Mouse (Mus musculus) kidney, postnatal 14 days (tissue): ENCODE data around the gene Efnb1.
"Not testable (repeated sequence)": the region's sequence is repeated elsewhere in the genome, so short reads cannot be mapped to it uniquely, and the experiment has no call there.

Experiments used
- DNase-seq: peaks from one replicate; pipeline ENCODE4 v3.0.0; 2022; ENCODE audit warnings: mixed read lengths

Efnb1 gene

GRCm38 (mm10) chrX:99135523-99136258 lies at the start of gene Efnb1:
Efnb1 (plus strand) TSS chrX:99136130.
- peak; percentile 94 for DNase-seq

DNA sequence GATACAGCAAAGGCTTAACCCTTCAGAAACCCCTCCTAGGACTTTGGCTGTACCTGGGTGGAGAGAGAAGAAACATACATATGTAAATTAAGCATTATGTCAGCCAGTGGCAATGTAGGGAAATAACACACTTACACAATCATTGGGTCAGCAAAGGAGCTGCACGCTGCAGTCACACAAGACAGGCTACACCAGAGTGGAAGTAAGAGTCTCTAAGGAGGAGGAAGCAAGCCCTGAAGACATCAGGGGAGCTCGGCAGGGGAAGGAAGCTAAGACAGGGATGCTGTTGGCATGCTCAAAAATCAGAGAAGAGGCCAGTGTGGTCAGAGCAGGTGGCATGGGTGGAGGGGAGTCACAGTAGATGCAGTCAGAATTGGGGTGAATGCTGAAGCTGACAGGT lies 43.2 kb upstream of the Efnb1 start:
- DNase-seq: no peak

DNA sequence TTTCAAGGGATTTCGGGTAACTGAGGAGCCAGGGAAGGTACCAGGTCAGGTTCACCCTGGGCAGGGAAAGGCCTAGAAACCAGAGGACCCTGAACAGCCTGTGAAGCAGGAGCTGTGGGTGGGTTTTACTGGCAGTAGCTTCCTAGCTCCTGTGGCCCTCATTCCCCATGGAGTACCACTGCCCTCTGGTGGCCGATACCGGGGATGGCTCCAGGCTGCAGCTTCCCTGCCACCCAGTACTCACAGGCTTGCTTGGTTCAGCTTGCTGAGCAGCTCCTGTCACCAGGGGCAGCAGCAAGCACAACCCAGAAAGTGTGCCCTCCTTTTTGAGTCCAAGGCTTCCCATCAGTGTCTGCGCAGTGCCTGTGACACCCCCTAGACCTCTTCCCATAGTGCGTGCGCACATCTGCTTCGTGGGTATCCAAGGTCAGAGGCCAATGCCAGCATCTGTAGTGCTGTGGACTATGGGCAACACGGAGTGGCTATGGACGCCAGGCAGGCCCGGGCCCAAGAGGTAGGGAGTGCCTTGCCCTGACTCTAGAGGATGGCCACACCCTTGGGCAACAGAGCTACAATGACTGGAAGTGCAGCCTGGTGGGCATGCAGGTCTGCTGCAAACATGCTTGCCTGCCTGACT lies 24.7 kb upstream of the Efnb1 start:
- DNase-seq: not testable (repeated sequence)

DNA sequence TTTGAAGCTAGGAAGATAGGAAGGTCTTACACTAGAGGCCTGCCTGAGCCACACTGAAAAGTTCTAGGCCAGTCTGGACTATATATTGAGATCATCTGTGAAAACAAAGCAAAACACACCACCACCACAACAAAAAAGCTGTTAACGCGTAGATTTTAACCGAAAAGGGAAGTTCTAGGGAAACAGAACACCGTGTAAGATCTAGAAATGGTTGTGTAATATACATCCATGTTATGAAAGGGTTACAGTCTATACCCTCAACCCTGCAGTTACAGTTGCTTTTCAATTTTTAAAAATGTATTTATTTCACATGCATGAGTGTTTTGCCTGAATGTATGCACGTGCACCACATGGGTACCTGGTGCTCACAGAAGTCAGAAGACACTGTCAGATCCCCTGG lies 16.4 kb upstream of the Efnb1 start:
- no peak for DNase-seq

DNA sequence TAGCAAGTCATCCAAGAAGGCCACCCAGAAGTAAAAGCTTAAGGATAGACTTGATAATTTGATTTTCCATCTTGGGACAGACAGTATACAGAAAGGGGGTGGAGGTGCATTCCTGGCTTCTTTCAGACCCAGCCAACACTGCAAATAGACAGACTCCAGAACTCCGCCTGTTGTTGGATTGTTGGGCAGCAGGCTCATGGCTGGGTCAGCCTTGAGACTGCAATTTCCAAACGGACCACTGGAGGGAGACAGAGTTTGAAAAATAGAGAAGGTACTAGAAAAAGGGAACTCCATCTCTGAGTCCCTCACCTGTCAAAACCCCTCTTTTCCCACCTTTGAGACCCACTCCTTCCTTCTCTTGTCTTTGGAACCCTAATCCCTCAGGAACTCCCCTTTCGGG lies 5.9 kb upstream of the Efnb1 start:
- peak; percentile 68 for DNase-seq

DNA sequence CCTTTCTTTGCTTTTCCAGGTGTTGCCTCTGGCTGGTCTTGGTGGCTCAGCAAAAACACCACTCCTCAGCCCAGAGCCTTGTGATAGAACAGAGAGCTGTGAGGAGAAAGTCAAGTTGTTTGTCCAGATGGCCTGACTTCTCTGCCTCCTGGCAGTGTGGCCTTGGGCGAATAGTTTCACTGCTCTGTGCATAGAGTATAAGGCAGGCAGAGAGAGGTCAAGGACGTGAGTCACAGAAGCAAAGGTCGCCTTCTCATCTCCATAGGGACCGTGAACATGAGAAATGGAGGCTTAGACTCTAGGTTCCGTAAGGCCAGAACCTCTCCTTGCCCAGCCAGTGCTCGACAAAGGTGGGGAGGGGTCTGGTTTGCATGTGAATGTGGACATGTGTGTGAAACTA lies 3.4 kb upstream of the Efnb1 start:
- no peak for DNase-seq

- peak; percentile 88 for DNase-seq
Observed at GRCm38 (mm10) chrX:99134891-99135290, 1.0 kb upstream of the Efnb1 start.

GRCm38 (mm10) chrX:99136431-99136966 lies 569 bp downstream of the Efnb1 start:
- DNase-seq: peak; percentile 57

DNA sequence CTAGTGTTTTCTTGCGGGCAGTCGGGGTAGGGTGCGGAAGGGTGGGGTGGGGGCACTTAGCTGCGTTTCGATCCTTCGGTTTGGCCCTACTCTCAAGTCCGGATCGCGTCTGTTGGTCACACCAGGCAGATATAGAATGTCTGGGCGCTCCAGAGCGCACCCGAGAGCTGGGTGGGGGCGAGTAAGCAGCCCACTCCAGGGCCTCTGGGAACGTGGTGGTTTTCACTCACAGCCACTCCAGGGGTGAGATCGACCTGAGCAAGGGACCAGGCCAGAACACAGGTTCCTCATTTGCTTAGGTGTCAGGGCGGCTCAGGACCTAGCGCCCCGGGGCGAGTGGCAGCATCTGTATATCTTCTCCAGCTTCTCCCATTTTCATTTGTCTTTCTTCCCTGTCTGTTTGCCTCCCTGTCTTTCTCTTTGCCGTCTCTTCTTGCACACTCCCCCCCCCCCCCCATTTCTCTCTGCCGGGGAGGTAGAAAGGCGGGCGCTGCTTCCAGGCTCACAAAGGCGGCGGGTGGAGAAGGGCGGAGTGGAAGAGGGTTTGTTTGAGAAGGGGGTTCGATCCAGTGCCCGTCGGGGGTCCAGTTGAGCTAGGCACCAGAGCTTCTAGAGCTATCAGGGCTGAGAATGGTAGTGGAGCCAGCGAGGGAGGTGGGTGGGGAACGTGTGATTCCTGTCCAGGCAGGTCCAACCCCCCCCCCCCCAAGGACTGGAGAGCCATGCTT lies 1.4 kb downstream of the Efnb1 start:
- DNase-seq: no peak

GRCm38 (mm10) chrX:99137928-99138740 lies 2.2 kb downstream of the Efnb1 start:
- DNase-seq: peak; percentile 34

DNA sequence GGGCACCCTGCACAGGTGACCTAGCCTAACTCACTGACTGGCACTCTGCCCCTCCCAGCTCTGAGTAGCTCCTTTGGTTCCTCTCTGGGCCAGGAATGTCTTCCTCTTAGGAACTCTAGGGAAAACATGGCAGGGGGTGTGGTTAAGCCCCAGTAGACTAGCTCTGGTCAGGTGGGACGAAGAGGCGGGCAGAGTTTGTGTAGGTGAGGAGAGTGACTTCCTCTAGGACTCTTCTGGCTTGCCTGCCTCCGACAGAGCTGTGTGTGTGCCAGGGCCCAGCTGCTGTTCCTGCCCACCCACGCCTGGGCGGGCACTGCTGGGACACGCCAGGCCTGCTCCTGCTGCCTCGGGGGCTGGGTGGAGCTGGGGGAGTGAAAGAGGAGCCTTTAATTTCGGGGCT lies 5.1 kb downstream of the Efnb1 start:
- peak; percentile 57 for DNase-seq

- DNase-seq: no peak
Observed at GRCm38 (mm10) chrX:99141900-99142299, 6.0 kb downstream of the Efnb1 start.

DNA sequence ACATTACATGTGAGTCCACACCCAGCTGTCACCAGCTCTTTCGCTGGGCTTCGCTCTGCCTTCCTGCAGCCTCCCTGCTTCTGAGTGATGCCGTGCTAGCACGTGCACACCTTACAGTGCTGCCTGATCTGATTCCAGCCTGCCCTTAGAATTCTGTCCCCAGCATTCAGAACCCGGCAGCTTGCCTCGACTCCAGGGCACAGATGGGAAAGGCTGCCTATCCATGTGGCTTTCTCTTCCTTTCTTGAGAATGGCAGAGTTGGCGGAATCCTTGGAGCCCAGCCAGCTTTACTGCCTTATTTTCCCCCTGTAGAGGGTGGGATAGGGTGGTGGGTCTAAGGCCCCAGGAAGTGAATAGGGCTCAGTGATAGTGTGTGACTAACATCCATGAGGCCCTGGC lies 9.6 kb downstream of the Efnb1 start:
- DNase-seq: no peak

DNA sequence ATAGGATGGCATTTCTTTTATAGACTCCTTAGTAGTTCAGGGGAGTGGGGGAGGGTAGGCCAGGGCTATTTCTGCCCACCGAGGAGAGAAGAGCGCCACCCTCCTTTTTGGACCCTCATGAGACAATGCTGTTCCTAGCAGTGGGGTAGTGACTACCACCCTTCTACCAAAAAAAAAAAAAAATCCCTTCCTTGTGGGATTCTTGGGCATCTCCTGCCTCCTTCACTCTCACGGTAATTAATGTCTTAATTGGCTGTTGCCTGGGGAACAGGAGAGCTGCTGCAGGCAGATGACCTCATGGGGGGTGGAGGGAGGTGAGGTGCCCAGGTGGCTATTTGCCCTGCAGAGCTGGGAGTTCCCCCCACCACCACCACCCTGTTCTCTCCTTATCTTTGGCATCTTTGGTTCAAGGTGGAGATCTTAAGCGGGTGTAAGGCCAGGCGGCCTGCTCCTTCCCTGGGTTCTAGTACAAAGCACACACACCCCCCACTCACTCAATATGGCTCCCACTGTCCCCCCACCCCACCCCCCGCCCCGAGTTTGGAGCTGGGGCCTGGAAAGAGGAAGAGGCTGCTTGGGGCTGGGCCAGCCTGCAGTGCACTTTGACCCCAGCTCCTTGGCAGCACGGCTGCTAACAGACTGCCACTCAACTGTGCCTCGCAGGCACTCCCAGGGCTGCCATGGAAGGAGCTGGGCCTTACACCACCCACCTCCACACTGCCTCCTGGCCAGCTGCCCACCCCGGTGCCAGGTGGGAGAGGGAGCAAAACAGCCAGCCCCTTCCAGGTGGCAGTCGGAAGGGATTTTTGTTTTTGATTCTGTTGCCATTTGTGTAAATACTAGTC lies 12.4 kb downstream of the Efnb1 start:
- peak; percentile 70 for DNase-seq

DNA sequence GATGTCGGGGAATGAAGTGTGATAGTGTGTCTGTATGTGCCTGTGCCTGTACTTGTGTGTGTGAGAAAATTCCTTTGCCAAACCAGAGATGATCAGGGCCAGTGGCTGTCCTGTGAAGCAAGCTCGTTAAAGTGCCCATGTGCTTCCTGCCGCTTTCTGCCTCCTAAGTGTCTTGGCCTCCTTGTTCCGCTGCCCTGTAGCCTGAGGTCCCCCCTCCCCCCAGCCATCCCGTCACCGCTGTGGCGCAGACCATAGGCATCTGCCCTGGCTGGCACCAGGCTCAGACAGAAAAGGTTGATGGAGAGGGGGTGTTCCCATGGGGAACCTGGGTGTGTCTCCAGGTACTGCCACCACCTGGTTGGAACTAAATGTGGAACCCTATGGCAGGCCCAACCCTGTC lies 13.1 kb downstream of the Efnb1 start:
- DNase-seq: no peak

GRCm38 (mm10) chrX:99149900-99150299 lies 14.0 kb downstream of the Efnb1 start:
- peak; percentile 77 for DNase-seq

DNA sequence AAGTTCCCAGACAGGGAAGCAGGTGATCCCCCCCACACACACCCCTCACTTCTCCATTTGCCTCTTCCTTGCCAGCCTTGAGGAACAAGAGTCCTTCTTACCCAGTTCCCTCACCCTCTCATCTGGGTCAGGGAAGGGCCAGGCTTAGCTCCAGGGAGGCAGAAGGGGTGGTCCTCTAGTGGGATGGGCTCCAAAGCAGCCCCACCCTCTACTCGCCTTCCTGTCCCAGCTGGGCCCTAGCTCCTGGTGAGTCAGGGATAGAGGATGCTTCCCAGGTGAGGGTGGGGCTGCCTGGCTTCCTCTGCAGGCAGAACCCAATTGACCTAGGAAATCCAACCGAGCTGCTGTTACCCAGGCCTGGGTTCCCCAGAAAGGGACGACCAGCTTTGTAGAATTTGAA lies 14.8 kb downstream of the Efnb1 start:
- no peak for DNase-seq

GRCm38 (mm10) chrX:99151434-99151833 lies 15.5 kb downstream of the Efnb1 start:
- no peak for DNase-seq

GRCm38 (mm10) chrX:99152141-99152540 lies 16.2 kb downstream of the Efnb1 start:
- no peak for DNase-seq

- DNase-seq: no peak
Observed at GRCm38 (mm10) chrX:99152566-99153265, 16.8 kb downstream of the Efnb1 start.

GRCm38 (mm10) chrX:99153266-99153646 lies 17.3 kb downstream of the Efnb1 start:
- no peak for DNase-seq
